Mouse (Mus musculus): ENCODE data around the gene Lgals2. TPM values are rescaled to one million over a fixed set of nuclear protein-coding genes. Genes with fewer than 3 reads are reported as not detected.

Gene Lgals2
- polyA plus RNA-seq, 1 experiment from 2014 or later = 3.4 TPM

DNA sequence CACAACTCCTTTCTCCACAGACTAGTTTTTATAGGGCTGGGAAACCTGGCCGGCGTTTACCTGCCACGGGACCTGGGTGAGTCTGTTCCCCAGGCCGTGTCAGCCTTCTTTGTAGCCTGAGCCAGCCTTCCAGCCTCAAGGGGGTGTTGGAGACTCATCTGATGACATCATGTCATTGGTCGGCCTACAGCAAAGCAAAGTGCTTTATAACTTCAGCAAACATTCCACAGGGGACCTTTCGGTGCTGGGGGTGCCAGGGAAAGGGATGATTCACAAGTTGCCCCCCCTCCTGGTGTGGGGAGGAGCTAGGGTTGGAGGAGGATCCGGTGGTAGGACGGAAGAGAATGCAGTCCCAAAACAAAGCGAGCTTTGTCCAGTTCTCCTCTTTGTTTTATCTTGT is 10.5 kb downstream of the Lgals2 start:
- TF ChIP-seq EP300 (IDR thresholded peaks at IDR 0.05; ENCODE audit: low read depth) (no peak), CTCF (IDR thresholded peaks at IDR 0.05; ENCODE audit: low read depth) (0 out of 2 replicates have a peak, but pooled peaks have one; percentile 9)
- Histone ChIP-seq H3K36me3 (replicated peaks; ENCODE audit: insufficient read depth, low read length) (peaks cover 16% of the 10 kb centered on the region), H3K4me3 (ENCODE audit: low read depth, low read length) (0 out of 2 replicates have a peak overlapping the region, but pooled peaks have one; percentile 9), H3K4me2 (ENCODE audit: low read depth, low read length) (peak overlapping the region; percentile 75), H3K9me3 (ENCODE audit: low read length) (no peaks in the 10 kb centered on the region), H3K27me3 (ENCODE audit: insufficient read depth, low read length) (peaks cover 18% of the 10 kb centered on the region), H3K27ac (ENCODE audit: low read depth) (peak overlapping the region; percentile 97; the same call in 1 of the 2 replicates), H3K9ac (replicated peaks) (peak overlapping the region; percentile 28; the same call in 1 of the 2 replicates), H3K4me1 (ENCODE audit: insufficient read depth) (peaks cover 26% of the 10 kb centered on the region)
- no peak for ATAC-seq
- WGBS (ENCODE audit: insufficient replicate concordance) = 32% methylated on average over 9 of the region's 9 CpGs
- DNase-seq = no peak

DNA sequence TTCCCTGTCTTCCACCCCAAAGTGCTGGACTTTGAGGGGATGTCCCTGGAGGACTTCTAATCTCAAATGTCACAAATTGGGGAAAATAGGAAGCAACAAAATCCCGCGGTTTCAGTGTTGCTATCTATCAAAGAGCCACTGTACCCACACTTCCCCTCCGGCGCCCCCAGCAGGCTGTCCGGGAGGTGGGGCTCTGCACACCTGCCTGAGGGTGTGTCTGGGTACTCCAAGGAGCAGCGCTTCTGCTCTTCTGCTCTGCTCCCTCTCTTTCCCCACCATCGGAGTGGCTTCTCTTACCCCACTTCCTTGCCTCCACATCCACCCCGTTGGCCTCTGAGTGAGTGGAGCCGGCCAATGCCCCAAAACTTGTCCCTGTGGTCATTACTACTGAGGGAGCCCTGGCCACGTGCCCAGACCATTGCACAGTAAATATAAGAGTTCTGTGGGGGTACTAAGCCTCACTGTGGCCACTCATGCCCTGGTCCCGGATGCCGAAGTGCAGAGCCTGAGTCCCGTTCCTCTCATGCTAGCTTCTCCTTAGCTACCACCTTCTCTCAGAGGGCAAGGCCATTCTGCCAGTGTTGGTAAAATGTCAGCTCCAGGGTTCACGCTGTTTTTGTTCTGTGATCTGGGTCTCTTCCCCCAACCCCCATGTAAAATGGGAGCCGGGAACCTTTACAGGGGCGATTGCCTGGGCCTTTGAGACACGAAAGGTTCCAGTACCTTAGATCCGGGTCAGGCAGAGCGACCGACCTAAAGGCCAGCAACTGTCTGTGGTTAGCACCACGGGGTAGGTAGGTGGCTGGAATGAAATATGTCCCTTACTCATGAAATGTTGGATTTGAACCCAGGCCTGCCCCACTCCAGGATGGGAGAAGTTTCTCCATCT is 11.5 kb downstream of the Lgals2 start:
- Histone ChIP-seq H3K4me3 (ENCODE audit: low read depth, low read length) (peak overlapping the region; percentile 68), H3K4me2 (ENCODE audit: low read depth, low read length) (peak overlapping the region; percentile 75), H3K4me1 (ENCODE audit: insufficient read depth) (peaks cover 29% of the 10 kb centered on the region), H3K36me3 (replicated peaks; ENCODE audit: insufficient read depth, low read length) (peaks cover 9% of the 10 kb centered on the region), H3K9me3 (ENCODE audit: low read length) (no peaks in the 10 kb centered on the region), H3K27me3 (ENCODE audit: insufficient read depth, low read length) (peaks cover 18% of the 10 kb centered on the region), H3K9ac (replicated peaks) (peak overlapping the region; percentile 80), H3K27ac (ENCODE audit: low read depth) (peak overlapping the region; percentile 97)
- 19% methylated on average over 21 of the region's 21 CpGs for WGBS (ENCODE audit: insufficient replicate concordance)
- ATAC-seq (peak; percentile 16), DNase-seq (peak; percentile 71)
- peak; percentile 37; the same call in 1 of the 2 replicates for TF ChIP-seq CTCF (IDR thresholded peaks at IDR 0.05; ENCODE audit: low read depth)
- 0 out of 2 replicates have a peak, but pooled peaks have one; percentile 1 for TF ChIP-seq EP300 (IDR thresholded peaks at IDR 0.05; ENCODE audit: low read depth)

DNA sequence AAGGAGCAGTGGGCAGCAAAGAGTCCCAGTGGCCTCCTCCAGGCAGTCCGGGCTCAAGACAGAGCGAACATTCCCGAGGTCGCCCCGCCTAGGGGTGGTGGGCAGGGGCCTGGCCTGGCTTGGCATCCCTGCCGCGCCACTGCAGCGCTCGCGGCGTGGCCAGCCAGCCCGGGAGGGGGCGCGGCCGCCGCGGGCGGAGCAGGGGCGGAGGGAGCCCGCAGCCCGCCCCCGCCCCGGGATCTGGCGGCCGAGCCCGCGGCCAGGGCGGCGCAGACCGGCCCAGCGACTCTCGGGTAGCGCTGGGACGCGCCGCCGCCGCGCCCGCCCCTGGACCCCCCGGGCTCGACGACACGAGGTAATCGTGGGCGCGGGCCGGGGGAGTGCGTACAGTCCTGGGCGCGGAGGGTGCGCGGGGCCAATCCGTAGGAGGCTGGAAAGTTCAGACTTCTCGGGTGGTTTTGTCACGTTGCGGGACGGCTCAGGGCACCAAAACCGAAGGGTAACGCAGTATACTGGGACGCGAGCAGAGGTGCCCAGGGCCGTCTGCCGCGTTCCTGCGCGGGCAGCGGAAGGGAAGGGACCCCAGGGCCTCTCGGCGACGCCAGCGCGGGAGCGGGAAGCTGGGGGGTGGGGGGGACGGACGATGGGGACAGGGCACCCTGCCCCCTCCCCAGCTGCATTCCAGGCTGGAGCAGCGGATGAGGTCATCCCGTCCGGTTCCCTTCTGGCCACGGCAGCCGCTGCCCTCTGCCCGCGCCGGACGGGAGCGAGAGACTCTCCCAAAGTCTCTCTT is 12.8 kb downstream of the Lgals2 start, which contains the start of gene Cdc42ep1:
Gene Cdc42ep1 (plus strand): TSS at position 254 of the 793 bp plus-strand sequence.
- 0 out of 2 replicates have a peak, but pooled peaks have one; percentile 7 for TF ChIP-seq EP300 (IDR thresholded peaks at IDR 0.05; ENCODE audit: low read depth)
- no peak for TF ChIP-seq CTCF (IDR thresholded peaks at IDR 0.05; ENCODE audit: low read depth)
- peaks cover 29% of the 10 kb centered on the region for H3K4me1 ChIP-seq (ENCODE audit: insufficient read depth)
- peak within 1 kb of the TSS; percentile 68 for H3K4me3 ChIP-seq (ENCODE audit: low read depth, low read length)
- peak within 1 kb of the TSS; percentile 80 for H3K9ac ChIP-seq (replicated peaks)
- H3K36me3 ChIP-seq (replicated peaks; ENCODE audit: insufficient read depth, low read length) = peaks cover 6% of the 10 kb centered on the region
- no peaks in the 10 kb centered on the region for H3K9me3 ChIP-seq (ENCODE audit: low read length)
- H3K27me3 ChIP-seq (ENCODE audit: insufficient read depth, low read length) = peaks cover 18% of the 10 kb centered on the region
- DNase-seq (peak; percentile 66), ATAC-seq (peak; percentile 79)
- peak within 1 kb of the TSS; percentile 97 for H3K27ac ChIP-seq (ENCODE audit: low read depth)
- WGBS (ENCODE audit: insufficient replicate concordance) = 1% methylated on average over 59 of the region's 86 CpGs
- peak within 1 kb of the TSS; percentile 75 for H3K4me2 ChIP-seq (ENCODE audit: low read depth, low read length)

DNA sequence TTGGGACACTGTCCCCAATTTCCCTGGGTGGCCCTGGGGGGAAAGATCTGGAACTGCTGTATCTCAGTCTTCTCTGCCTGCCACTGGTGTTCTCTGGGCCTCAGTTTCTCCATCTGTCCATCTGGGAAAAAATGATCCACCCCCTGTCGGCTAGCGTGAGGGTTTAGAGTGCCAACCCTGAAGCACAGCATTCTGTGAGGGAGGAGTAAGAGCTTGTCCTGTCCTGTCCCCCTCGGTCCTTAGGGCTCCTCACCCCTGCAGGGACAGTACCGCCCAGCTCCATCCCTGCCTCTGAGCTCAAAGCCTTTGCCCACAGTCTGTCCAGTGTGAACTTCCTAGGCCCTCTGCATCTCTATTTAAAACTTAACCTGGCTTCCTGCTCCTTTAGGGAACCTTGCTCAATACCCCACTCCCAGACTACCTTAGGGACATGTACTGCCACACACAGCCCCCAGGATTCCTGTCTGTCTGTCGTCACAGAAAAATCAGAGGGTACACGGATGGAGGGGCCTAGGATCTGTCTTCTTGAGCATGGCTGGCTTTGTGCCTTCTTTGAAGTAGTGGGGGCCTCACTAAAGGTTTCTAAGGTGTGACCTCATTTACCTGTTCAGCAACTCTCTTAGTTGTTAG is 14.1 kb downstream of the Lgals2 start:
- peaks cover 22% of the 10 kb centered on the region for H3K4me1 ChIP-seq (ENCODE audit: insufficient read depth)
- H3K9me3 ChIP-seq (ENCODE audit: low read length) = no peaks in the 10 kb centered on the region
- no peak overlapping the region for H3K4me3 ChIP-seq (ENCODE audit: low read depth, low read length)
- DNase-seq (no peak), ATAC-seq (no peak)
- no peaks in the 10 kb centered on the region for H3K36me3 ChIP-seq (replicated peaks; ENCODE audit: insufficient read depth, low read length)
- TF ChIP-seq EP300 (IDR thresholded peaks at IDR 0.05; ENCODE audit: low read depth) = no peak
- TF ChIP-seq CTCF (IDR thresholded peaks at IDR 0.05; ENCODE audit: low read depth) = no peak
- H3K27me3 ChIP-seq (ENCODE audit: insufficient read depth, low read length) = peaks cover 18% of the 10 kb centered on the region
- 0 out of 2 replicates have a peak overlapping the region, but pooled peaks have one; percentile 60 for H3K27ac ChIP-seq (ENCODE audit: low read depth)
- WGBS (ENCODE audit: insufficient replicate concordance) = 58% methylated on average over 6 of the region's 6 CpGs
- no peak overlapping the region for H3K9ac ChIP-seq (replicated peaks)
- H3K4me2 ChIP-seq (ENCODE audit: low read depth, low read length) = no peak overlapping the region

DNA sequence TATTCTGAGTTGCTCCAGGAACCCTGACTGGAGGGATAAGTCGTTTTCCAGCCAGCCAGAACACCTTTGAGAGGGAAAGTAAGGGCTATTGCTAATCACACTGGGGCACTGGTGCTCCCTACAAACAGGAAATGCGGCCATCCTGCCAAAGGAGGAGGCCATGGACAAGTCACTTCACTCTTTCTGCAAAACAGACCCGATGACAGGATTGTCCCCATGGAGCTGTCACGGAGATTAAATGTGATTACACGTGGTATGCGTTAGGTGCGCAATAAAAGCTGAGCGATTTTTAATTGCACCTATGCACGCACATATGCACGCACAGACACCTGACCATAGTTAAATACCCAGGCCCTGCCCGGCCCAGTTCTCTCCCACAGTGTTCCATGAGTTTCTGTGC is 14.6 kb downstream of the Lgals2 start:
- DNase-seq = no peak
- Histone ChIP-seq H3K4me1 (ENCODE audit: insufficient read depth) (peaks cover 17% of the 10 kb centered on the region), H3K4me2 (ENCODE audit: low read depth, low read length) (no peak overlapping the region), H3K4me3 (ENCODE audit: low read depth, low read length) (no peak overlapping the region), H3K27me3 (ENCODE audit: insufficient read depth, low read length) (peaks cover 18% of the 10 kb centered on the region), H3K9me3 (ENCODE audit: low read length) (no peaks in the 10 kb centered on the region), H3K27ac (ENCODE audit: low read depth) (0 out of 2 replicates have a peak overlapping the region, but pooled peaks have one; percentile 60), H3K9ac (replicated peaks) (no peak overlapping the region), H3K36me3 (replicated peaks; ENCODE audit: insufficient read depth, low read length) (no peaks in the 10 kb centered on the region)
- no peak for ATAC-seq
- 68% methylated on average over 11 of the region's 11 CpGs for WGBS (ENCODE audit: insufficient replicate concordance)
- TF ChIP-seq EP300 (IDR thresholded peaks at IDR 0.05; ENCODE audit: low read depth) (no peak), CTCF (IDR thresholded peaks at IDR 0.05; ENCODE audit: low read depth) (no peak)
